Mouse (Mus musculus): Measurements from ENCODE around the gene Cers6. TPM values are rescaled to one million over a fixed set of nuclear protein-coding genes. Genes with fewer than 3 reads are reported as not detected.

Cers6 gene
- polyA plus RNA-seq, 1 experiment from 2014 or later, result 3.6 TPM

DNA sequence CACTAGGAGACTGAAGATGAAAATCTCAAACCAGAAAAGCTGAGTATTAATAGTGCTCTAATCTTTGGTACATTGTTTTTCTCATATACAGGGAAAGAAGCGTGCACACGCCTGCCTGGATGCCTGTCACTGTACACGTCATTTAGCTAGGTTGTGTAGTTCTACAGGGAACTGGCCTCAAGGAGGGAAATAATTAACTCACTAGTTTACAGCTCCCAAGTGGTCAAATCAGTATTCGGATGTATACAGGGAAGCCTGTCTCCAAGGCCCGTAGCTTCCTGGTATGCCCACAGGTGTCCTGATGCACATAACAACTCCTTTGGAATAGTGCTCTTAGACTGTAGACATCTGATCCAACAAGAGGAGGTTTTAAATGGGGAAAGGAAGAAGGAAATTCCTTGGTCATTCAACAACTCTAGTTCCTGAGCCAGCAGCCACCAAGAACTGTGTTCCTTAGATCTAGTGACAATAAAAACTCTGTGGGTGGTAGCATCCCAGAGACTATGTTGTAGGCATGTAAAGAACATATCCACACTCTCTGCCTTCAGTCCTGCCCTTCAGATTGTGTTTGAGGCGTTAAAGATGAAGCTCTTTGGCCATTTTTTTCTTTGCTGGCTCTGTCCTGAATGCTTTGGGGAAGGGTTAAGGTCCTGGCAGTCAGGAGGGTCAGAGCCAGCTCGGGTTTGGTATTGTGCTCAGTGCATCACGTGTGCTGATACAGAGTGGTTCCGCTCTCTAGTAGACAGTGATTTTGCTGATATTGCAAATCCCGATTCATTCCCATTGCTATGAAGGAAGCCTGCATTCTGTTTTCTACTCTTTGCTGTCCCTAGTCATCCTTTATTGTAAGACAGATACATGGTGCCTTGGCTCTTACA is 65.9 kb downstream of the Cers6 start:
- Histone ChIP-seq H3K9me3 (replicated peaks) (no peaks in the 10 kb centered on the region), H3K9ac (no peak overlapping the region), H3K27me3 (no peaks in the 10 kb centered on the region), H3K4me1 (replicated peaks) (peaks cover 12% of the 10 kb centered on the region), H3K4me3 (replicated peaks) (no peak overlapping the region), H3K36me3 (no peaks in the 10 kb centered on the region), H3K27ac (no peak overlapping the region), H3K4me2 (no peak overlapping the region)
- DNase-seq, result no peak
- WGBS (ENCODE audit: insufficient replicate concordance), result 74% methylated on average over 10 of the region's 10 CpGs
- ATAC-seq (ENCODE audit: low read depth), result no peak

DNA sequence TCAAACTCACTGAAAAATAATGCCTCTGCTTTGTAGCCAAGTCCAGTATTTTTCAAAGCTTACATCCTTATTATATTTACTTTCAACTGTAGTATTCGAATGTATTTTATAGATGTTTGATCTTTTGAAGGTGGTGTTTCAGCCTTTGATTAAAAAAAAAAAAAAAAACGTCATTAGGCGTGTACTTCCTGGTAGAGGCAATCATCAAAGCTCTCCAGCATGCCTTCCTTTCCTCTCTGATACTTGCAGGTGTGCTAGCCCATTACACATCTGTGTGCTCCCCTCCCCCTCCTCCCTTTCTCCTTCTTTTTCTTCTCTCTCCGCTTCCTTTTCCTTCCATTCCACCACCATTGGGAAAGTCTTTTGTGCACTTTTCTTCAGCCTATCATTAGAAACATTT is 71.0 kb downstream of the Cers6 start:
- H3K9ac ChIP-seq, result no peak overlapping the region
- ATAC-seq (ENCODE audit: low read depth) (no peak), DNase-seq (no peak)
- H3K27ac ChIP-seq, result peak overlapping the region; percentile 13; the same call in 1 of the 2 replicates
- peaks cover under 1% of the 10 kb centered on the region; the same call in 1 of the 2 replicates for H3K36me3 ChIP-seq
- WGBS (ENCODE audit: insufficient replicate concordance), result 44% methylated on average over 4 of the region's 4 CpGs
- H3K4me3 ChIP-seq (replicated peaks), result no peak overlapping the region
- H3K9me3 ChIP-seq (replicated peaks), result no peaks in the 10 kb centered on the region
- peaks cover 58% of the 10 kb centered on the region for H3K4me1 ChIP-seq (replicated peaks)
- no peaks in the 10 kb centered on the region for H3K27me3 ChIP-seq
- no peak overlapping the region for H3K4me2 ChIP-seq

DNA sequence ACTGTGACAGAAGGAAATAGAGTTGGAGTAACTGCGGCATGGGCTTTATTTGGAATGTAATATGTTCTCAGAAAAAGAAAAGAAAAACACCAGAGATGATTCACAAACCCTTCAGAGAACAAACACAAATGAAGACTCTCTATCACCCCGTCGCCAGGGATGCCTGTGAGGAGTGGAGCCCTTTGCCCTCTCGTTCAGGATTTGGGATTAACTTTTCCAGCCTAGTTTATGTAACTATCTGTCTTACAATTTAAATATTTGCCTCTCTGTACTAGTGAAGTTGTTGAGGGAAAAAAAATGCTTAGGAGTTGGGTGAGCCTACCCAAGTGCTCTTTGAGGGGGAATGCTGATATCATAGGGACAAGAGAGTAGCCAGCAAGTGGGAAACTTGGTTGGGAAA is 71.4 kb downstream of the Cers6 start:
- Histone ChIP-seq H3K27ac (peak overlapping the region; percentile 13; the same call in 1 of the 2 replicates), H3K4me2 (no peak overlapping the region), H3K4me1 (replicated peaks) (peaks cover 58% of the 10 kb centered on the region), H3K27me3 (no peaks in the 10 kb centered on the region), H3K4me3 (replicated peaks) (no peak overlapping the region), H3K9ac (no peak overlapping the region), H3K36me3 (peaks cover 5% of the 10 kb centered on the region; the same call in 1 of the 2 replicates), H3K9me3 (replicated peaks) (no peaks in the 10 kb centered on the region)
- ATAC-seq (ENCODE audit: low read depth), result no peak
- no peak for DNase-seq
- 71% methylated on average over 4 of the region's 4 CpGs for WGBS (ENCODE audit: insufficient replicate concordance)

DNA sequence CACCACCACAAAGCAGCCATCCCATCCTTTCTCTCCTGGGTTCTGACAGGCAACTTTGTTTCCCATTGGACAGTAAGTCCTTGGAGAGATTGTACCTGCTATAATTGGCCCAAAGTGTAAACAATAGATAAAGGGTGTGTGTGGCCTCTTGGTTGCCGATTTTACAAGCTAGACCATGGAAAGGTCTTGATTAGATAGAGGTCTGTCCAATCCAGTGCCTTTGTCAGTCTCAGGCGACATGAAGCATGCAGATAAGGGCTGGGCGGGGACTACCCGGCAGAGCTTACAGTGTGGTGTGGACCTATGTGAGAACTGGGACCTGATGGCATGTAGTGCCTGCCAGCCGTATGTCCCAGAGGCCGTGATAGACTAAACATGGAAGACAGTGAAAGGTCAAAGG is 73.4 kb downstream of the Cers6 start:
- Histone ChIP-seq H3K4me2 (peak overlapping the region; percentile 36), H3K27ac (no peak overlapping the region; the same call in 1 of the 2 replicates), H3K27me3 (no peaks in the 10 kb centered on the region), H3K4me1 (replicated peaks) (peaks cover 58% of the 10 kb centered on the region), H3K4me3 (replicated peaks) (no peak overlapping the region), H3K9ac (no peak overlapping the region), H3K36me3 (peaks cover 5% of the 10 kb centered on the region; the same call in 1 of the 2 replicates), H3K9me3 (replicated peaks) (no peaks in the 10 kb centered on the region)
- DNase-seq (peak; percentile 73), ATAC-seq (ENCODE audit: low read depth) (peak; percentile 97)
- 6% methylated on average over 6 of the region's 6 CpGs for WGBS (ENCODE audit: insufficient replicate concordance)

DNA sequence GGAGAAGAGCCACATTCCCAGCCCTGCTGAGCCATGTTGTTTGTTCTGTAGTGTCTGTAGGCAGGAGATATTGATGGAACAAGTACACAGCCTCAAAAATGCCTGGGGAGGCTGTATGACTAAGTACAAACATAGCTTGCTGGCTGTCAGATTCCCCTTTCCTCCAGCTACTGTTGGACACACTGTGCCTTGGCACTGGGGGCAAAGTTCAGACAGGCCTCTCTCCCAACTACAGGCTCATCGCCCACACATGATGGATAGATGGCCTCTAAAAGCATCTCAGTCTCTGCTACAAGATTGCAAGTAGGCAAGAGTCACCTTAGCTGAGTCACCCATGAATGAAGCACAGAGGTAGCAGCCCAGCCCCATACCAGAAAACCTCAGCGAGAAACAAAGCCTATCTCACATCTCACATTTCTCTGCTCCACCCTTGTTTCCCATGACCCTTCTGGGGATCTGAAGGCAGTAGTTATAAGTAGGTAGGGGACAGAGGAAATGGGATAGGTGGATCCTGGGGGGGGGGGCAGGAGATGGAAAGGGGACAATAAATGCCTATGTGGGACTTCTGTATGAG is 74.6 kb downstream of the Cers6 start:
- peak; percentile 38 for DNase-seq
- ATAC-seq (ENCODE audit: low read depth), result peak; percentile 59
- Histone ChIP-seq H3K4me3 (replicated peaks) (no peak overlapping the region), H3K4me1 (replicated peaks) (peaks cover 54% of the 10 kb centered on the region), H3K27me3 (no peaks in the 10 kb centered on the region), H3K27ac (0 out of 2 replicates have a peak overlapping the region, but pooled peaks have one; percentile 21), H3K9me3 (replicated peaks) (no peaks in the 10 kb centered on the region), H3K36me3 (peaks cover 5% of the 10 kb centered on the region; the same call in 1 of the 2 replicates), H3K4me2 (no peak overlapping the region), H3K9ac (no peak overlapping the region)
- 43% methylated on average over 2 of the region's 2 CpGs for WGBS (ENCODE audit: insufficient replicate concordance)

DNA sequence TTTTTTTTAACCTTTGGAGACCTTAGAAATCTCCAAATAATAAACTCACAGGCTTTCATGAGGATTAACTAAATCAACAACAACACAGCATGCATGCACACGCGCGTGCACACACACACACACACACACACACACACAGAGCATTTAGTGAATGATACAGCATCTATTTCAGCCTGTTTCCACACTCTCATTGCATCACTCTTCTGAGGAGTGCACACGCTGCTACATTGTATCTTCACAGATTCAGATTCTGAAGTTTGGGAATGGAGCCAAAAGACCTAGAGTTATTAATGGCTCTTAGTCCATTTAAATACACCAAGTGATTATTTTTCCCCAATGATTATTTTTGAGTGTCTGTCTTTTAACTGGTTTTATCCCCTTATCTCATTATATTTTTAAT is 75.5 kb downstream of the Cers6 start:
- Histone ChIP-seq H3K27ac (no peak overlapping the region), H3K36me3 (peaks cover 5% of the 10 kb centered on the region; the same call in 1 of the 2 replicates), H3K9me3 (replicated peaks) (no peaks in the 10 kb centered on the region), H3K4me3 (replicated peaks) (no peak overlapping the region), H3K27me3 (no peaks in the 10 kb centered on the region), H3K9ac (no peak overlapping the region), H3K4me1 (replicated peaks) (peaks cover 46% of the 10 kb centered on the region), H3K4me2 (no peak overlapping the region)
- DNase-seq (no peak), ATAC-seq (ENCODE audit: low read depth) (no peak)
- whole genome bisulfite sequencing (ENCODE audit: insufficient replicate concordance), result 81% methylated on average over 4 of the region's 4 CpGs

DNA sequence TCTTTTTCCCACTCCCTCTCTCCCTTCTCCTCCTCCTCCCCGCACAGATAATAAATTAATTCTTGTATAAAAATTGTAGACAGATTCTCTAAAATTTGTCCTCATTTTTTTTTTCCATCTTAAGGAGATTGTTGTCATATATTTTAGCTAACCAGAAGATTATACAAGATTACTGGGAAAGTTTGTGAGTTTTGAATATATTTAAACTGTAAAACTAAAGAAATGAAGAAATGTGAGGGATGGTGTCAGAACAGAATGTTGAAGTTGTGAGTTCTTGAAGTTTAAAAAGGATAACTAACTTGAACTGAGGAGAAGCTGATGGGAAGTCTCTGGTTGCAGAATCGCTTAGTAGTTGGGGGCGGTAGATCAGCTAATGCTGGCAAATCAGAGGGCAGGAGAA is 76.6 kb downstream of the Cers6 start:
- no peaks in the 10 kb centered on the region for H3K9me3 ChIP-seq (replicated peaks)
- H3K9ac ChIP-seq, result no peak overlapping the region
- 82% methylated on average over 3 of the region's 3 CpGs for WGBS (ENCODE audit: insufficient replicate concordance)
- no peak for DNase-seq
- no peak overlapping the region for H3K4me2 ChIP-seq
- no peak overlapping the region for H3K4me3 ChIP-seq (replicated peaks)
- no peak overlapping the region for H3K27ac ChIP-seq
- peaks cover 5% of the 10 kb centered on the region; the same call in 1 of the 2 replicates for H3K36me3 ChIP-seq
- peaks cover 40% of the 10 kb centered on the region for H3K4me1 ChIP-seq (replicated peaks)
- no peaks in the 10 kb centered on the region for H3K27me3 ChIP-seq
- no peak for ATAC-seq (ENCODE audit: low read depth)

DNA sequence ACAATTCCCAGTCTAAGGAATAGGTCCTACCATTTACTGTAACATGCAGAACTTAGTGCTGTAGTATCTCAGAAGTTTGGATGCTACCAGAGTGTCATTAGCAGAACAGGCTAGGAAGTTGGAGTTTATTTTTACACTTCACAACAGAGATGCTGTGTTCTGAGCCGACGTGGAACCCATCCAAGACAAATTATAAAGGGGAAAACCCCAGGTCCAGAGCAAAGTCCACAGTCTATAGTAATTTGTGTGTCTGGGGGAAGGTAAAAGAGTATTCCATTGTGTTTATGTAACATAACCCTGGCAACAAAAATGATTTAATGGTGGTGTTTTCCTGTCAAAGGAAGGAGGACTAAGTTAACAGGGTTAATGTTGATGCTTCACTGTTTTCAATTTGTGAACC is 83.7 kb downstream of the Cers6 start:
- H3K27me3 ChIP-seq, result no peaks in the 10 kb centered on the region
- H3K9me3 ChIP-seq (replicated peaks), result no peaks in the 10 kb centered on the region
- H3K4me2 ChIP-seq, result no peak overlapping the region
- peaks cover 32% of the 10 kb centered on the region for H3K4me1 ChIP-seq (replicated peaks)
- ATAC-seq (ENCODE audit: low read depth) (0 out of 2 replicates have a peak, but pooled peaks have one; percentile 16), DNase-seq (no peak)
- no peak overlapping the region for H3K9ac ChIP-seq
- WGBS (ENCODE audit: insufficient replicate concordance), result 50% methylated on average over 2 of the region's 2 CpGs
- H3K4me3 ChIP-seq (replicated peaks), result no peak overlapping the region
- no peaks in the 10 kb centered on the region for H3K36me3 ChIP-seq
- H3K27ac ChIP-seq, result no peak overlapping the region

DNA sequence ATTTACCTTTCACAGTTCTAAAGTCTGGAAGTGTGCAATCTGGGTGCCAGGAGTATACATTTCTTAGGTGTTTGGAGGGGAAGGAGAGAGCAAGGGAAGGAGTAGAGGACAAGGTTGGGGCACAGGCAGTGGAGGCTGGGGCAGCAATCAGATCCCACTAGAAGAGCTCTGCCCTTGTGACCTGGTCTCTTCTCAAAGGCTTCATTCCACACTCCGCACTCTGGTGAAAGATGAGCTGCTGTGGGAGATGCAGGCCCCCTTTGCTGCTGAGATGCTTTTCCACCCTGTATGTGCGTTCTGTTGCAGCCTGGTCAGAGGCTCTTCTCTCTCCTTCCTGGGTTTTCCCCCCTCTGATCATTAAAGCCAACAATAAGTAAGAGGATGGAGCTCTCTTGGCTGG is 84.7 kb downstream of the Cers6 start:
- ATAC-seq (ENCODE audit: low read depth), result no peak
- WGBS (ENCODE audit: insufficient replicate concordance), result 69% methylated on average over 2 of the region's 2 CpGs

DNA sequence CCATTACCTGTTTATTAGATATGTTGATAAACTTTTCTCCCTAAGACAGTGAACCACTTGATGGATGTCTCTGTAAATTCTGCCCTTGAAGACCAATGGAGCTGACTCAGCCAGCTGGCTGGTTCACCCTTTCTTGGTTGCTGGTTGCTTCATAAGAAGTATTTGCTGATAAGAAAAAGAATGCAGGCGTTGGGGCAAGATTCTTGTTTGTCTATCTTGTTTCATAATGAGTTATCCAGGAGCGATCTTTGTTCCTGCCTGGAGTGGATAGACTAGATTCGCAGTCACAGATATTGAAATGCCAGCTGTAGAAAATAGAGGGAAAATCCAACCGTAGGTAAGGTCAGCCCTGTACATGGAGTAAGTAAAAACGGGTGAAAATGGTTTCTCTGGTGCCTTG is 85.6 kb downstream of the Cers6 start:
- no peak for ATAC-seq (ENCODE audit: low read depth)
- WGBS (ENCODE audit: insufficient replicate concordance), result 55% methylated on average over 5 of the region's 5 CpGs

More for the DNA sequence above, 84.7 kb downstream of the Cers6 start:
- H3K9me3 ChIP-seq (replicated peaks), result no peaks in the 10 kb centered on the region
- peaks cover 34% of the 10 kb centered on the region for H3K4me1 ChIP-seq (replicated peaks)
- DNase-seq, result no peak
- no peak overlapping the region for H3K4me3 ChIP-seq (replicated peaks)
- peak overlapping the region; percentile 43 for H3K27ac ChIP-seq
- H3K4me2 ChIP-seq, result no peak overlapping the region
- no peaks in the 10 kb centered on the region for H3K27me3 ChIP-seq
- no peaks in the 10 kb centered on the region for H3K36me3 ChIP-seq
- H3K9ac ChIP-seq, result no peak overlapping the region

DNA sequence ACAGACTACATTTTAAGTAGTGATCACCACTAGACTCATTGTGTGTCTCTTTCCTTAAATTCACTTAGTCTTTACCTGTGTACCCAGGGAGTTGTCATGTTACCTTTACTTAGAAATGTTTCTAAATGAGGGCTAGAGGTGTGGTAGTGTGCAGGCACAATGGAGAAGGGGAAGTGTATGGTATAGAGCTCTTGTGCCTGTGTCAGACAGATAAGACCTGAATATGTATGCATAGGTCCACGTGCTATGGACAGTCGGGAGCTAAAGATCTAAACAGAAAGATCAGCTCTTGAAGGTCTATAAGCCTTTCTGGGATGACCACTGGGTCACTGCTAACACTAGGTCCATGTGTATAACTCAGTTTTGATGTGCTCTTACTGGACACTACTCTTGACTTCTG is 87.9 kb downstream of the Cers6 start:
- Histone ChIP-seq H3K27ac (no peak overlapping the region), H3K4me3 (replicated peaks) (no peak overlapping the region), H3K9ac (no peak overlapping the region), H3K4me2 (no peak overlapping the region), H3K9me3 (replicated peaks) (no peaks in the 10 kb centered on the region), H3K36me3 (no peaks in the 10 kb centered on the region), H3K27me3 (no peaks in the 10 kb centered on the region), H3K4me1 (replicated peaks) (peaks cover 34% of the 10 kb centered on the region)
- 17% methylated on average over 2 of the region's 2 CpGs for WGBS (ENCODE audit: insufficient replicate concordance)
- DNase-seq (peak; percentile 47), ATAC-seq (ENCODE audit: low read depth) (peak; percentile 94)

More for the DNA sequence above, 85.6 kb downstream of the Cers6 start:
- no peaks in the 10 kb centered on the region for H3K9me3 ChIP-seq (replicated peaks)
- no peaks in the 10 kb centered on the region for H3K36me3 ChIP-seq
- H3K4me2 ChIP-seq, result no peak overlapping the region
- no peak for DNase-seq
- H3K4me3 ChIP-seq (replicated peaks), result no peak overlapping the region
- peaks cover 34% of the 10 kb centered on the region for H3K4me1 ChIP-seq (replicated peaks)
- no peaks in the 10 kb centered on the region for H3K27me3 ChIP-seq
- no peak overlapping the region for H3K27ac ChIP-seq
- H3K9ac ChIP-seq, result no peak overlapping the region
